Mouse (Mus musculus) embryonic facial prominence, embryonic 15.5 days (tissue): ENCODE results near the gene Eomes. TPM values are rescaled to one million over a fixed set of nuclear protein-coding genes. Genes with fewer than 3 reads are reported as not detected.

ENCODE experiments used
- ATAC-seq: fragments of 200-750 bp; cut with Nextera tagmentation; 2 replicates; pipeline ENCODE4 v1.8.0; 2017; ENCODE audit warnings: low read depth, moderate TSS enrichment; ENCODE audit not compliant: insufficient number of reproducible peaks, low FRiP score, low TSS enrichment
- H3K27ac ChIP-seq: fragments of 300-500 bp; sonication (generic); replicated peaks from 2 replicates; pipeline ENCODE4 v1.5.1; 2015; ENCODE audit warnings: mild to moderate bottlenecking, inconsistent platforms
- H3K27me3 ChIP-seq: fragments of 300-500 bp; sonication (generic); 2 replicates; pipeline ENCODE4 v1.6.1; 2015; ENCODE audit warnings: inconsistent platforms
- H3K36me3 ChIP-seq: fragments of 300-500 bp; sonication (generic); 2 replicates; pipeline ENCODE4 v1.6.1; 2015; ENCODE audit warnings: mild to moderate bottlenecking, inconsistent platforms
- H3K4me1 ChIP-seq: fragments of 300-500 bp; sonication (generic); 2 replicates; pipeline ENCODE4 v1.6.1; 2015; ENCODE audit warnings: inconsistent platforms
- H3K4me2 ChIP-seq: fragments of 300-500 bp; sonication (generic); replicated peaks from 2 replicates; pipeline ENCODE4 v1.6.1; 2015; ENCODE audit warnings: mild to moderate bottlenecking, inconsistent platforms
- H3K4me3 ChIP-seq: fragments of 300-500 bp; sonication (generic); replicated peaks from 2 replicates; pipeline ENCODE4 v1.5.1; 2015; ENCODE audit warnings: mild to moderate bottlenecking, inconsistent platforms
- H3K9ac ChIP-seq: fragments of 300-500 bp; sonication (generic); 2 replicates; pipeline ENCODE4 v1.6.1; 2015; ENCODE audit warnings: inconsistent platforms
- H3K9me3 ChIP-seq: fragments of 300-500 bp; sonication (generic); replicated peaks from 2 replicates; pipeline ENCODE4 v1.6.1; 2016; ENCODE audit warnings: inconsistent platforms
- WGBS: fragments of 180-500 bp; shearing (Covaris S2); methylation state at CpG from one replicate; pipeline ENCODE4 v1.1.7; 2015; 5-methylcytosine and 5-hydroxymethylcytosine counted together
- polyA plus RNA-seq: library from polyadenylated mRNA; unstranded; fragments of >200 nt; fragmentation: Nextera tagmentation; extraction: Ambion mirVana; gene quantifications from 2 replicates; pipeline ENCODE4 v1.2.1, GENCODE M21; 2015

Eomes gene
- polyA plus RNA-seq, 1 experiment from 2014 or later, result not detected

DNA sequence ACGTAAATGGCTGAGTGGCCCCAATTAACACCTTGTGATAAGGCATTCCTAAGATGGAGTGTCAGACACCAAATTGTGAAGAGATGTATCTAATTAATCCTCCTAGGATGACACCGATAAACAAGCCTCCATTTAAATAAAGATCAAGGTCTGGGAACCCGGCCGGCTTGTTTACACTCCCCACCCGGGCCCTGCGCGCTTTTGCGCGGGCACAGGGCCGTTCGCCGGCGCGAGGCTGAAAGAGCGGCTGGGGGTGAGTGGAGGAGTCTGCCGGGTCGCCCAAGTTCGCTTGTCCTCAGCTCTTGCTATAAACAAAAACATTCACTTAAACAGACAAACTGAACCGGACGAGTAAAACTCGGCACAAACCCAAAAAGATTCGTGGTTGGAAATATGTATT lies 9.6 kb downstream of the Eomes start:
- no peak overlapping the region for H3K27ac ChIP-seq
- H3K9me3 ChIP-seq, result no peaks in the 10 kb centered on the region
- under 1% methylated on average over 22 of the region's 22 CpGs for WGBS
- peaks cover 29% of the 10 kb centered on the region for H3K4me1 ChIP-seq
- H3K36me3 ChIP-seq, result no peaks in the 10 kb centered on the region
- no peak overlapping the region for H3K9ac ChIP-seq
- peak overlapping the region; percentile 34 for H3K4me3 ChIP-seq
- no peak for ATAC-seq
- H3K27me3 ChIP-seq, result peaks cover 77% of the 10 kb centered on the region
- peak overlapping the region; percentile 55 for H3K4me2 ChIP-seq

DNA sequence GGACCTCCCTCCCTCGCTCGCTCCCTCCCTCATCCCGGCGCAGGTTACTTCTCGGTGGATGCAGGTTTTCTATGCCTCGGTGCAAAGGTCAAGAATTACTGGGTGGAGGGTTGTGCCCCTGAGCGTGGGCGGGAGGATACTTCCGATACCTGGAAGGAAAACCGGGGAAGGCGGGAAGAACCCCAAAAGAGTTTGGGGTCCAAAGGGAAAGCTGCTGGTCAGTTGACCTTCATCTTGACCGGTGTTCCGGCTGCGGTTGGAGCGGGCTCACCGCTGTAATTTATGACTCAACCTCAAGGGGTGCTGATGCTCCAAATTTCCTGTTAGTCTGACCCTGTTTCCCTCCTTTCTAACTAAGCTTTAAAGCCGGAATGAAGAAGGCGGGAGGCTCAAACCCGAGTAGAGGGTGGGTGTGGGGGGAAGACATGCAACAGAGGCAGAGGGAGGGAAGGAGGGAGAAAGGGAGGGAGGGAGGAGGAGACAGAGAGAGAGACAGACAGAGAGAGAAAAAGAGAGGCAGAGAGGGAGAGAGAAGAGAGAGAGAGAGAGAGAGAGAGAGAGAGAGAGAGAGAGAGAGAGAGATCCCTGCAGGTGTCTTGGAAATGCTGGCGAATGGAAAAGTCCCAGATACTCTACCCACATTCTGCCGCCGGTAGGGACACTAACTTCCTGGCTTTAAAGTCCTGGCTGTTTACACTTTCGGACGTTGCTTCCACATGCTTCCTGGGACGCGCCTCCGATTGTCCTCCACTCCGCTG lies 10.3 kb downstream of the Eomes start:
- under 1% methylated on average over 28 of the region's 28 CpGs for WGBS
- Histone ChIP-seq H3K4me3 (peak overlapping the region; percentile 34), H3K9ac (no peak overlapping the region), H3K4me2 (peak overlapping the region; percentile 55), H3K9me3 (no peaks in the 10 kb centered on the region), H3K4me1 (peaks cover 29% of the 10 kb centered on the region), H3K27ac (no peak overlapping the region), H3K36me3 (no peaks in the 10 kb centered on the region), H3K27me3 (peaks cover 70% of the 10 kb centered on the region)
- no peak for ATAC-seq

DNA sequence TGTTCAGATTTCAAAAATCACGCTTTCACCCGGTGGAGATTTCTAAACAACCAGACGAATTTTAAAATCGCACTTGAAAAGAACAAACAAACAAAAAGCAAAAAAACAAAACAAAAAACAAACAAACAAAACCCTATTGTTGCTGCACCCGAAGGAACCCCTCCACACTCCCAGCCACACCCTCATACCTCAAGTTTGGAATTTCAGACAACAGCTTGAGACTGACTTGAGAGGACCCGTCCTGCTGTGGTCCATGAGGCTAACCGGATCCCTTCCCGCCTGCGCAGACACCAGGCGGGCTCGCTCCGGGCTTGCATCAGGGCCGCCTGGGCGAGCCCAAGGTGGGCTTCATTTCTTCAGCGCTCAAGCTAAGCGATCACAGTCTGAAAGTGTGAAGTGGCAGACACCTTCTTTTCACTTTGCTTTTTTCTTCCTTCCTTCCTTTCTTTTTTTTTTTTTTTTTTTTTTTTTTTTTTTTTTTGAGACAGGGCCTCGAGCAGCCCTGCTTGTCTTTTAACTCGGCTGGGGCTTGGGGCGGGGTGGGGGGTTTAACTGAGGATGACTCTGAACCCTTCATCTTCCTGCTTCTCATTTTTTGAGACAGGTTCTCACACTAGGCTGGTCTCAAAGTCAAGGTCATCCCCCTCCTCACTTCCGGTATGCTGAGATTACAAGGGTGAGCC lies 11.0 kb downstream of the Eomes start:
- H3K9ac ChIP-seq, result no peak overlapping the region
- 2% methylated on average over 20 of the region's 20 CpGs for WGBS
- H3K27me3 ChIP-seq, result peaks cover 68% of the 10 kb centered on the region
- peak overlapping the region; percentile 34 for H3K4me3 ChIP-seq
- H3K4me2 ChIP-seq, result peak overlapping the region; percentile 55
- no peak for ATAC-seq
- H3K36me3 ChIP-seq, result no peaks in the 10 kb centered on the region
- H3K9me3 ChIP-seq, result no peaks in the 10 kb centered on the region
- H3K27ac ChIP-seq, result no peak overlapping the region
- H3K4me1 ChIP-seq, result peaks cover 29% of the 10 kb centered on the region

DNA sequence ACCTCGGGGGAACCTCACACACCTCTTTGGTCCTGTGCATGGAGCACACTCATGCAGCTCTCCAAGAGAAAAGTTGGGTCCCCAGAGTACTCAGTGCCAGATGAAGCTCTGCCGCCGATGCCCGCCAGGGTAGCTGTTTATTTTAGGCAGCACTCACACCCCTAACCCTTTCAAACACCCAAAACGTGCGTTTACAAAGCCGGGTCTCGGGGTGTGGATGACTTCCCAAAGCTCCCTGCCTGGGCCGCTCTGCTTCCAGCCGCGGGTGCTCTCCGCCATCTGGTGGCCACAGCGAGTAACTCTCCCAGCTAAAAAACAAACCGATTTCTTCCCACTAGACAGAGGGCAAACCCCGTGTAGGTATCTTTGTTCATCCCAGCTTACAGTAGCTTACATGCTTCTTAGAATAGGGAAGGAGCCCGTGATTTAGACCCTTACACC lies 11.6 kb downstream of the Eomes start:
- H3K4me3 ChIP-seq, result peak overlapping the region; percentile 34
- peaks cover 29% of the 10 kb centered on the region for H3K4me1 ChIP-seq
- H3K36me3 ChIP-seq, result no peaks in the 10 kb centered on the region
- WGBS, result 0% methylated on average over 16 of the region's 16 CpGs
- H3K27ac ChIP-seq, result no peak overlapping the region
- peak overlapping the region; percentile 55 for H3K4me2 ChIP-seq
- no peak overlapping the region for H3K9ac ChIP-seq
- no peak; the same call in 1 of the 2 replicates for ATAC-seq
- H3K27me3 ChIP-seq, result peaks cover 62% of the 10 kb centered on the region
- no peaks in the 10 kb centered on the region for H3K9me3 ChIP-seq

DNA sequence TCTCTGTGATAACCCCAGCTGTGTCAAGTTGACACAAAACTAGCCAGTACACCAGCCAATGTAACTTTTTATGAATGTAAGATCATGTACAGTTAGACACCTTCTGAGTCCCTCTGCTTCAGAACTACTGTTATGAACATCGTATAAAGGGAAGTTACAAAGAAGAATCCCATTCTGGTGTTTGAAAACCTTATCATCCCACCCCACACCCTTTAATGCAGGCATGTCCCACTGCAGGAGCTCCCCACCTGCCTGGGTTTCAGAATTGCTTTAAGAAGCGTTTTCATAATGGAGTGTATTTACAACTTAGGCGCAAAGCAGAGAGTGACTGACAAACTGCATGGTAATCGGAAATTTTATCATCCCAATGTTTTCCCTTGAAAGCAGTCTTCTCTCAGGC lies 13.2 kb downstream of the Eomes start:
- H3K9ac ChIP-seq, result no peak overlapping the region
- no peaks in the 10 kb centered on the region for H3K36me3 ChIP-seq
- no peak for ATAC-seq
- no peak overlapping the region for H3K4me3 ChIP-seq
- no peaks in the 10 kb centered on the region for H3K9me3 ChIP-seq
- H3K27ac ChIP-seq, result no peak overlapping the region
- peaks cover 47% of the 10 kb centered on the region for H3K27me3 ChIP-seq
- WGBS, result 80% methylated on average over 4 of the region's 4 CpGs
- H3K4me2 ChIP-seq, result no peak overlapping the region
- peaks cover 29% of the 10 kb centered on the region for H3K4me1 ChIP-seq

DNA sequence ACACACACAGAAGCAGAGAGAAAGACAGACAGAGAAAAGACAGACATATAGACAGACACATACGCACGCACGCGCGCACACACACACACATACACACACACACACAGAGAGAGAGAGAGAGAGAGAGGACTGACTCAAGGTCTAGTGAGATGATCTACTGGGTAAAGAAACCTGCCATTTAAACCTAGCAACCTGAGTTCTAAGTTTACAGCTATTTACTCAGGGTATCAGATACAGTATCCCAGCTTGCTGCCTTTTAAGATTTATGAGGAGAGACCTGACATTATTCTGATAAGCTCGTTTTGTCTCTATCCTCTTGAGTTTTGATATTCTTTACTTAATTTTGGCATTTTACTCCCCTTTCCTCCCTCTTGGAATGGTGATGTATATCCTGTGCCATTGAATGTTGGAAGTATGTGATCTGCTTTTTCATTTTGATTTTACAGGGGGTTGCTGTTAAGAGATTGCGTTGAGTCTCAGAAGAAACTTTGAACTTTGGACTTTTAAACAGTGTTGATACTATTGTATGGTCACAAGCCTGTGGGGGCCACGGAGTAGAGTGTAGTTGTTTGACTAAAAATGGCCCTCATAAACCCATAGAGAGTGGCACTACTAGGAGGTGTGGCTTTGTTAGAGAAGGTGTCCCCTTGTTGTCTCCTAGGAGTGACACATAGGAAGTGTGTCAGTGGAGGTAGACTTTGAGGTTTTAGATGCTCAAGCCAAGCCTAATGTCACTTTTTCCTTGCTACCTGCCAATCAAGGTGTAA lies 15.1 kb downstream of the Eomes start:
- H3K9ac ChIP-seq, result no peak overlapping the region
- WGBS, result 86% methylated on average over 8 of the region's 8 CpGs

DNA sequence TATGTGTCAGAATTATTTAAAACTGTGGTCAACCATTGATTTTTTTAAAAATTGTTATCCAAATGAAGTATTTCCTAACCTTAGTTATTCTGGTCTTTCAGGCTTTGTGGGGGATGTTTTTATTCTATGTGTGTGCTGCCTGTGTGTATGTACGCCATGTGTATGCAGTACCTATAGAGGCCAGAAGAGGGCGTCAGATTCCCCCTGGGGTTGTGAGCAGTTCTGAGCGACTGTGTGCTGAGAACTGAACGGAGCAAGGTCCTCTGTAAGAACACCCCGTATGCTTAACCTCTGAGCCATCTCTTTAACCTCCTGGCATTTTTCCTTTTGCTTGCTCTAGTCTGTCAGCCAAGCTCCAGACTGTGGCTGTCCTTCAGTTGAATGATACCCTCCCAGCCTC lies 16.1 kb downstream of the Eomes start:
- Histone ChIP-seq H3K9ac (no peak overlapping the region), H3K4me2 (no peak overlapping the region), H3K36me3 (no peaks in the 10 kb centered on the region), H3K27ac (no peak overlapping the region), H3K27me3 (peaks cover 17% of the 10 kb centered on the region), H3K9me3 (no peaks in the 10 kb centered on the region), H3K4me3 (no peak overlapping the region), H3K4me1 (peaks cover 4% of the 10 kb centered on the region)
- 89% methylated on average over 5 of the region's 5 CpGs for WGBS
- ATAC-seq, result no peak

More for the DNA sequence above, 15.1 kb downstream of the Eomes start:
- H3K4me2 ChIP-seq, result no peak overlapping the region
- H3K4me3 ChIP-seq, result no peak overlapping the region
- peaks cover 14% of the 10 kb centered on the region for H3K4me1 ChIP-seq
- H3K27me3 ChIP-seq, result peaks cover 27% of the 10 kb centered on the region
- H3K36me3 ChIP-seq, result no peaks in the 10 kb centered on the region
- no peak overlapping the region for H3K27ac ChIP-seq
- no peaks in the 10 kb centered on the region for H3K9me3 ChIP-seq
- no peak for ATAC-seq

DNA sequence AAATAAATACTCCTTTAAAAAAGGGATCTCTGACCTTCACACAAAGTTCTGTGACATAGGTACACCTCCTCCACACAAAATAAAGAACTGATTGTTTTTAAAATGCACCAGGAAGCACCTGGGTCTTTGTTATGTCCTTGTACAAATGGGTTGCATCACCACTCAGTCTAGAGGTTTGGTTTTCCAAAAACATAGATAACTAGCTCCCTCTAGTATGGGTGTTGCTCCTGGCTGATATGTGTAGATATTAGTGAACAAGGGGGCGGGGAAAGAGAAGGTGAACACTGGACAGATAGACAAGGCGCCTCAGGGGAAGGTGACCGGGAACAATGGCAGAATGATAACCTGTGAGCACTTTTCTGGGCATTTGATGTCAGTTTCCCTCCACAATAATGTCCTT lies 17.9 kb downstream of the Eomes start:
- no peak overlapping the region for H3K9ac ChIP-seq
- no peak overlapping the region for H3K4me3 ChIP-seq
- 90% methylated on average over 3 of the region's 3 CpGs for WGBS
- H3K4me1 ChIP-seq, result no peaks in the 10 kb centered on the region
- no peaks in the 10 kb centered on the region for H3K9me3 ChIP-seq
- H3K27ac ChIP-seq, result no peak overlapping the region
- H3K36me3 ChIP-seq, result no peaks in the 10 kb centered on the region
- no peak for ATAC-seq
- 0 out of 2 replicates have a peak, but pooled peaks cover 4% of the 10 kb centered on the region for H3K27me3 ChIP-seq
- no peak overlapping the region for H3K4me2 ChIP-seq

DNA sequence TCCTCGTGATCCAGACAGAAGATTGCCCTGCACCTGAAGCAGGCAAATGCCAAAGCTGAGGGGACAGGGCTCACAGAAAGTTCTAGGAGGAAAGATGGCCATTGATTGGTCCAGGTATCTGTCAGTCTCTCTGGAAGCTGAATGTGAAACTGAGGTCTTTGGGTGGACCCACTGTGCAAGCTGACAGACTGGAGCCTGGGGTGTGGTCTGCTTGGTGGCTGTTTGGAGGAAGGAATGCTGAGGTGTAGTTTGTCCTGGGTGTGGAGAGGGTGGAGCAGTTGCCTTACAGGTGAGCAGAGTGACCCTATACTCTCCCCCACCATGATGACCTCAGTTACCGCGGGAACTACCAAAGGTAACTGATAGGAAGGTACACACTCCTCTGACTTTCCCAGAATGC lies 18.9 kb downstream of the Eomes start:
- H3K27me3 ChIP-seq, result 0 out of 2 replicates have a peak, but pooled peaks cover 4% of the 10 kb centered on the region

DNA sequence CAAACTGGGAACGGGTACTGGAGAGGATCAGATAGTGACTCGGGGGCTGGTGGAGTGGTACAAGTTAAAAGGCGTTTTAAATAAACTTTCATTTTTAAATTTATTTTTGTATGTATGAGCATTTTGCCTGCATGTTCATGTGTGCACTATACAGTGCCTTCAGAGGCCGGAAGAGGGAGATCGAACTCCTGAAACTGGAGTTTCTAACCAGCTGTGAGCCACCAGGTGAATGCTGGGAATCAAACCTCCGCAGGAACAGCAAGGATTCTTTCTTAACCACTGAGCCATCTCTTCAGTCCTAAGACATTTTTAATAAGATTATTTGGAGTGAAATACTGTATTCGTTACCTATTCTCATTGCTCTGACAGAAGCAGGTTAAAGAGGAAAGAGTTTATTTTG lies 20.0 kb downstream of the Eomes start:
- Histone ChIP-seq H3K36me3 (no peaks in the 10 kb centered on the region), H3K9ac (no peak overlapping the region), H3K4me2 (no peak overlapping the region), H3K9me3 (no peaks in the 10 kb centered on the region), H3K4me1 (no peaks in the 10 kb centered on the region), H3K27me3 (0 out of 2 replicates have a peak, but pooled peaks cover 4% of the 10 kb centered on the region), H3K27ac (no peak overlapping the region), H3K4me3 (no peak overlapping the region)
- 70% methylated on average over 7 of the region's 7 CpGs for WGBS
- ATAC-seq, result no peak

More for the DNA sequence above, 18.9 kb downstream of the Eomes start:
- Histone ChIP-seq H3K4me1 (no peaks in the 10 kb centered on the region), H3K27ac (no peak overlapping the region), H3K9ac (no peak overlapping the region), H3K36me3 (no peaks in the 10 kb centered on the region), H3K4me2 (no peak overlapping the region), H3K9me3 (no peaks in the 10 kb centered on the region), H3K4me3 (no peak overlapping the region)
- WGBS, result 81% methylated on average over 3 of the region's 3 CpGs
- no peak; the same call in 1 of the 2 replicates for ATAC-seq

DNA sequence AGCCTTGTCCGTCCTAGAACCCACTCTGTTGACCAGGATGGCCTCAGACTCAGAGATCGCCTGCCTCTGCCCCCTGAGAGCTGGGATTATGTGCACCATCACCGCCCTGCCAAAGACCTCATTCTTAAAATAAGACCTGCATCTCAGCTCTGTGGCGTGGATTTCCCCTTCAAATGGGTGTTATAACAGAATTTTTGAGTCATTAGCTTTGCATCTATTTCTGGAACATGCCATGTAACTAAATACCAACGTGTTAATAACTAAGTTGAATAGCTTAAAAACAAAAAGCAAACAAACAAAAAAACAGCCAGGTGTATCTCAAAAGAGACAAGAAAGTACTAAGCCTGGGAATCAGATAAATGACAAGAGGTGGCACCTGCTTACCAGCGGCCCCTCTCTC lies 23.0 kb downstream of the Eomes start:
- Histone ChIP-seq H3K27ac (no peak overlapping the region), H3K27me3 (no peaks in the 10 kb centered on the region), H3K9ac (no peak overlapping the region), H3K4me1 (peaks cover 6% of the 10 kb centered on the region; the same call in 1 of the 2 replicates), H3K4me3 (no peak overlapping the region), H3K9me3 (no peaks in the 10 kb centered on the region), H3K4me2 (no peak overlapping the region), H3K36me3 (no peaks in the 10 kb centered on the region)
- 72% methylated on average over 6 of the region's 6 CpGs for WGBS
- no peak for ATAC-seq
